Mouse (Mus musculus) megakaryocyte, embryonic 14.5 days (primary cell): ENCODE results near the gene Efhd2. TPM values are rescaled to one million over a fixed set of nuclear protein-coding genes. Genes with fewer than 3 reads are reported as not detected.

Experiments used
- H3K27me3 ChIP-seq: replicated peaks from 2 replicates; pipeline ENCODE3; 2012; ENCODE audit warnings: inconsistent platforms
- H3K36me3 ChIP-seq: replicated peaks from 2 replicates; pipeline ENCODE3; 2012; ENCODE audit warnings: low read length, inconsistent platforms, mixed read lengths
- H3K4me1 ChIP-seq: 2 replicates; pipeline ENCODE4 v1.6.1; 2012; ENCODE audit warnings: inconsistent platforms
- H3K4me3 ChIP-seq: replicated peaks from 2 replicates; pipeline ENCODE3; 2012; ENCODE audit warnings: moderate library complexity, mild to moderate bottlenecking, inconsistent platforms
- H3K9me3 ChIP-seq: 2 replicates; pipeline ENCODE4 v1.6.1; 2012; ENCODE audit warnings: inconsistent platforms
- FLI1 ChIP-seq: IDR thresholded peaks from 2 replicates; pipeline ENCODE4 v1.6.1; 2012; ENCODE audit warnings: low read length, inconsistent platforms, mixed read lengths
- GATA1 ChIP-seq: IDR thresholded peaks from 3 replicates; pipeline ENCODE4 v1.6.1; 2012; ENCODE audit warnings: mixed read lengths, low read length, inconsistent platforms, borderline replicate concordance
- polyA plus RNA-seq: library from polyadenylated mRNA; stranded (reverse); fragments of >175 nt; gene quantifications from 2 replicates; pipeline ENCODE4 v1.2.3, GENCODE M21; 2012; ENCODE audit warnings: low replicate concordance; ENCODE audit not compliant: insufficient read depth

Efhd2 gene
- polyA plus RNA-seq, 1 experiment: 93.3 TPM

GRCm38 (mm10) chr4:141881950-141882349, 7.2 kb upstream of the Efhd2 start:
- Histone ChIP-seq H3K9me3 (no peaks in the 10 kb centered on the region), H3K36me3 (no peaks in the 10 kb centered on the region), H3K27me3 (peaks cover 71% of the 10 kb centered on the region), H3K4me3 (no peak overlapping the region), H3K4me1 (peaks cover 24% of the 10 kb centered on the region)
- TF ChIP-seq GATA1: no peak
- TF ChIP-seq FLI1: no peak

GRCm38 (mm10) chr4:141881289-141881914, 6.7 kb upstream of the Efhd2 start:
- Histone ChIP-seq H3K9me3 (no peaks in the 10 kb centered on the region), H3K4me1 (peaks cover 19% of the 10 kb centered on the region), H3K4me3 (no peak overlapping the region), H3K36me3 (no peaks in the 10 kb centered on the region), H3K27me3 (peaks cover 69% of the 10 kb centered on the region)
- TF ChIP-seq FLI1: no peak
- no peak for TF ChIP-seq GATA1

- Histone ChIP-seq H3K9me3 (no peaks in the 10 kb centered on the region), H3K36me3 (no peaks in the 10 kb centered on the region), H3K4me3 (no peak overlapping the region), H3K4me1 (peaks cover 16% of the 10 kb centered on the region), H3K27me3 (peaks cover 67% of the 10 kb centered on the region)
- TF ChIP-seq FLI1 (no peak), GATA1 (no peak)
Measured at GRCm38 (mm10) chr4:141879875-141880274, 5.2 kb upstream of the Efhd2 start.

- no peaks in the 10 kb centered on the region for H3K36me3 ChIP-seq
- H3K4me3 ChIP-seq: no peak overlapping the region
- no peaks in the 10 kb centered on the region for H3K9me3 ChIP-seq
- H3K4me1 ChIP-seq: peaks cover 16% of the 10 kb centered on the region
- TF ChIP-seq FLI1 (no peak), GATA1 (no peak)
- peaks cover 65% of the 10 kb centered on the region for H3K27me3 ChIP-seq
Measured at GRCm38 (mm10) chr4:141879074-141879473, 4.4 kb upstream of the Efhd2 start.

GRCm38 (mm10) chr4:141878621-141879020, 3.9 kb upstream of the Efhd2 start:
- H3K9me3 ChIP-seq: no peaks in the 10 kb centered on the region
- TF ChIP-seq GATA1: no peak
- no peak for TF ChIP-seq FLI1
- H3K36me3 ChIP-seq: no peaks in the 10 kb centered on the region
- peaks cover 62% of the 10 kb centered on the region for H3K27me3 ChIP-seq
- no peak overlapping the region for H3K4me3 ChIP-seq
- H3K4me1 ChIP-seq: peaks cover 20% of the 10 kb centered on the region

GRCm38 (mm10) chr4:141875481-141876108, 875 bp upstream of the Efhd2 start:
- Histone ChIP-seq H3K4me1 (peaks cover 46% of the 10 kb centered on the region), H3K9me3 (no peaks in the 10 kb centered on the region), H3K4me3 (peak overlapping the region; percentile 95), H3K27me3 (peaks cover 36% of the 10 kb centered on the region), H3K36me3 (peaks cover 24% of the 10 kb centered on the region)
- TF ChIP-seq GATA1 (no peak), FLI1 (no peak)

- peaks cover 36% of the 10 kb centered on the region for H3K36me3 ChIP-seq
- peak overlapping the region; percentile 95 for H3K4me3 ChIP-seq
- H3K27me3 ChIP-seq: peaks cover 27% of the 10 kb centered on the region
- H3K9me3 ChIP-seq: no peaks in the 10 kb centered on the region
- peaks cover 61% of the 10 kb centered on the region for H3K4me1 ChIP-seq
- TF ChIP-seq GATA1 (no peak), FLI1 (no peak)
Measured at GRCm38 (mm10) chr4:141874111-141874600, 564 bp downstream of the Efhd2 start.

- peaks cover 21% of the 10 kb centered on the region for H3K27me3 ChIP-seq
- no peaks in the 10 kb centered on the region for H3K9me3 ChIP-seq
- H3K4me3 ChIP-seq: peak overlapping the region; percentile 95
- peaks cover 66% of the 10 kb centered on the region for H3K4me1 ChIP-seq
- TF ChIP-seq GATA1: no peak
- no peak for TF ChIP-seq FLI1
- peaks cover 45% of the 10 kb centered on the region for H3K36me3 ChIP-seq
Measured at GRCm38 (mm10) chr4:141872977-141873376, 1.7 kb downstream of the Efhd2 start.

- Histone ChIP-seq H3K36me3 (peaks cover 56% of the 10 kb centered on the region), H3K4me1 (peaks cover 76% of the 10 kb centered on the region)
Measured at GRCm38 (mm10) chr4:141871909-141872308, 2.8 kb downstream of the Efhd2 start.

GRCm38 (mm10) chr4:141871333-141871725, 3.4 kb downstream of the Efhd2 start:
- H3K4me3 ChIP-seq: peak overlapping the region; percentile 95
- H3K9me3 ChIP-seq: no peaks in the 10 kb centered on the region
- H3K36me3 ChIP-seq: peaks cover 61% of the 10 kb centered on the region
- H3K27me3 ChIP-seq: peaks cover 10% of the 10 kb centered on the region
- H3K4me1 ChIP-seq: peaks cover 78% of the 10 kb centered on the region
- TF ChIP-seq GATA1 (no peak), FLI1 (no peak)

More at GRCm38 (mm10) chr4:141871909-141872308, 2.8 kb downstream of the Efhd2 start:
- Histone ChIP-seq H3K27me3 (peaks cover 14% of the 10 kb centered on the region), H3K4me3 (peak overlapping the region; percentile 95), H3K9me3 (no peaks in the 10 kb centered on the region)
- TF ChIP-seq GATA1: no peak
- TF ChIP-seq FLI1: no peak
